Mouse (Mus musculus) cortical plate, adult 2 months (tissue): ENCODE results near the gene Fcho2. TPM values are rescaled to one million over a fixed set of nuclear protein-coding genes. Genes with fewer than 3 reads are reported as not detected.
"Not testable (repeated sequence)": the region's sequence is repeated elsewhere in the genome, so short reads cannot be mapped to it uniquely, and the experiment has no call there.

Experiments used
- H3K27ac ChIP-seq: fragments of 200-500 bp; 2 replicates; pipeline ENCODE4 v1.5.1; 2012; ENCODE audit warnings: low read length, control low read depth, inconsistent platforms; ENCODE audit not compliant: insufficient read depth
- H3K4me1 ChIP-seq: fragments of 200-500 bp; 2 replicates; pipeline ENCODE4 v1.6.1; 2011; ENCODE audit warnings: low read length; ENCODE audit not compliant: control insufficient read depth, insufficient read depth
- H3K4me3 ChIP-seq: fragments of 200-500 bp; 2 replicates; pipeline ENCODE4 v1.5.1; 2011; ENCODE audit warnings: mild to moderate bottlenecking, low read length, control low read depth; ENCODE audit not compliant: insufficient read depth
- CTCF ChIP-seq: fragments of 200-500 bp; IDR thresholded peaks from 2 replicates; pipeline ENCODE4 v1.5.1; 2011; ENCODE audit warnings: mild to moderate bottlenecking, control low read depth, low read length; ENCODE audit not compliant: insufficient read depth; ENCODE audit errors: extremely low read depth
- POLR2A ChIP-seq: fragments of 200-500 bp; IDR thresholded peaks from 2 replicates; pipeline ENCODE4 v1.6.1; 2011; ENCODE audit warnings: mild to moderate bottlenecking, low read length, control low read depth; ENCODE audit not compliant: insufficient read depth; ENCODE audit errors: extremely low read depth
- polyA plus RNA-seq: library from polyadenylated mRNA; depleted of rRNA; stranded (reverse); fragments of >200 nt; gene quantifications from 2 replicates; pipeline ENCODE4 v1.2.3, GENCODE M21; 2012; rRNA removed

Fcho2 gene
- polyA plus RNA-seq = 29.1 and 30.4 TPM in 2 replicates

GRCm38 (mm10) chr13:98815147-98815785, at the start of gene Fcho2:
Fcho2 (minus strand) TSS chr13:98815449.
- Histone ChIP-seq H3K27ac (peak within 1 kb of the TSS; percentile 86), H3K4me3 (peak within 1 kb of the TSS; percentile 98)
- TF ChIP-seq CTCF = peak; percentile 39
- TF ChIP-seq POLR2A = peak; percentile 62; the same call in 1 of the 2 replicates

GRCm38 (mm10) chr13:98855291-98855690, 40.0 kb upstream of the Fcho2 start:
- Histone ChIP-seq H3K4me3 (no peak overlapping the region), H3K4me1 (no peaks in the 10 kb centered on the region), H3K27ac (no peak overlapping the region)
- TF ChIP-seq POLR2A (no peak), CTCF (no peak)

More at GRCm38 (mm10) chr13:98815147-98815785, at the start of gene Fcho2:
- peaks cover 5% of the 10 kb centered on the region; the same call in 1 of the 2 replicates for H3K4me1 ChIP-seq

GRCm38 (mm10) chr13:98845794-98846193, 30.5 kb upstream of the Fcho2 start:
- no peak for TF ChIP-seq CTCF
- TF ChIP-seq POLR2A = no peak
- Histone ChIP-seq H3K4me3 (no peak overlapping the region), H3K4me1 (no peaks in the 10 kb centered on the region), H3K27ac (no peak overlapping the region)

- Histone ChIP-seq H3K27ac (no peak overlapping the region), H3K4me3 (no peak overlapping the region), H3K4me1 (no peaks in the 10 kb centered on the region)
- no peak for TF ChIP-seq POLR2A
- TF ChIP-seq CTCF = 0 out of 2 replicates have a peak, but pooled peaks have one; percentile 9
These were observed 21.3 kb upstream of the Fcho2 start for GRCm38 (mm10) chr13:98836423-98837088.

- Histone ChIP-seq H3K27ac (no peak overlapping the region), H3K4me3 (no peak overlapping the region), H3K4me1 (no peaks in the 10 kb centered on the region)
- TF ChIP-seq CTCF (no peak), POLR2A (no peak)
These were observed 20.5 kb upstream of the Fcho2 start for GRCm38 (mm10) chr13:98835740-98836139.

GRCm38 (mm10) chr13:98834723-98835122, 19.5 kb upstream of the Fcho2 start:
- Histone ChIP-seq H3K27ac (no peak overlapping the region), H3K4me1 (no peaks in the 10 kb centered on the region), H3K4me3 (no peak overlapping the region)
- TF ChIP-seq POLR2A (no peak), CTCF (no peak)

- no peak overlapping the region for H3K4me3 ChIP-seq
- H3K4me1 ChIP-seq = no peaks in the 10 kb centered on the region
- TF ChIP-seq POLR2A (no peak), CTCF (0 out of 2 replicates have a peak, but pooled peaks have one; percentile 12)
- no peak overlapping the region for H3K27ac ChIP-seq
These were observed 18.9 kb upstream of the Fcho2 start for GRCm38 (mm10) chr13:98834199-98834598.

GRCm38 (mm10) chr13:98832451-98833450, 17.5 kb upstream of the Fcho2 start:
- Histone ChIP-seq H3K27ac (no peak overlapping the region), H3K4me3 (no peak overlapping the region)
- TF ChIP-seq POLR2A (no peak), CTCF (no peak)

GRCm38 (mm10) chr13:98829026-98829425, 13.8 kb upstream of the Fcho2 start:
- H3K27ac ChIP-seq, H3K4me1 ChIP-seq, H3K4me3 ChIP-seq: not testable (repeated sequence)

More at GRCm38 (mm10) chr13:98832451-98833450, 17.5 kb upstream of the Fcho2 start:
- no peaks in the 10 kb centered on the region for H3K4me1 ChIP-seq
